Mouse (Mus musculus) midbrain, embryonic 12.5 days (tissue): ENCODE results near the gene Mdn1. TPM values are rescaled to one million over a fixed set of nuclear protein-coding genes. Genes with fewer than 3 reads are reported as not detected.

Experiments used
- ATAC-seq: fragments of 200-750 bp; cut with Nextera tagmentation; 2 replicates; pipeline ENCODE4 v1.8.0; 2017; ENCODE audit warnings: low read depth, moderate TSS enrichment, moderate library complexity; ENCODE audit not compliant: low FRiP score
- H3K27ac ChIP-seq: fragments of 300-500 bp; sonication (generic); replicated peaks from 2 replicates; pipeline ENCODE4 v1.5.1; 2016; ENCODE audit warnings: mild to moderate bottlenecking
- H3K27me3 ChIP-seq: fragments of 300-500 bp; sonication (generic); 2 replicates; pipeline ENCODE4 v1.6.1; 2016; ENCODE audit warnings: mild to moderate bottlenecking
- H3K36me3 ChIP-seq: fragments of 300-500 bp; sonication (generic); 2 replicates; pipeline ENCODE4 v1.6.1; 2016
- H3K4me1 ChIP-seq: fragments of 300-500 bp; sonication (generic); 2 replicates; pipeline ENCODE4 v1.6.1; 2016
- H3K4me2 ChIP-seq: fragments of 300-500 bp; sonication (generic); replicated peaks from 2 replicates; pipeline ENCODE4 v1.6.1; 2016; ENCODE audit warnings: mild to moderate bottlenecking, moderate library complexity
- H3K4me3 ChIP-seq: fragments of 300-500 bp; sonication (generic); 2 replicates; pipeline ENCODE4 v1.5.1; 2016; ENCODE audit warnings: mild to moderate bottlenecking
- H3K9ac ChIP-seq: fragments of 300-500 bp; sonication (generic); replicated peaks from 2 replicates; pipeline ENCODE4 v1.6.1; 2016; ENCODE audit warnings: mild to moderate bottlenecking, moderate library complexity
- H3K9me3 ChIP-seq: fragments of 300-500 bp; sonication (generic); 2 replicates; pipeline ENCODE4 v1.6.1; 2016; ENCODE audit warnings: mild to moderate bottlenecking
- WGBS: fragments of 180-500 bp; shearing (Covaris S2); methylation state at CpG from one replicate; pipeline ENCODE4 v1.1.7; 2016; 5-methylcytosine and 5-hydroxymethylcytosine counted together
- polyA plus RNA-seq: library from polyadenylated mRNA; unstranded; fragments of >200 nt; fragmentation: Nextera tagmentation; extraction: Ambion mirVana; gene quantifications from 2 replicates; pipeline ENCODE4 v1.2.1, GENCODE M21; 2016

Gene Mdn1
- polyA plus RNA-seq, 1 experiment from 2014 or later: 17.0 TPM

GRCm38 (mm10) chr4:32798976-32799375, 142.1 kb downstream of the Mdn1 start:
- Histone ChIP-seq H3K4me1 (peaks cover 10% of the 10 kb centered on the region), H3K9me3 (0 out of 2 replicates have a peak, but pooled peaks cover 2% of the 10 kb centered on the region), H3K27me3 (no peaks in the 10 kb centered on the region), H3K9ac (no peak overlapping the region), H3K4me2 (no peak overlapping the region), H3K4me3 (no peak overlapping the region), H3K36me3 (0 out of 2 replicates have a peak, but pooled peaks cover 2% of the 10 kb centered on the region), H3K27ac (no peak overlapping the region)
- ATAC-seq: no peak
- WGBS: 96% methylated on average over 4 of the region's 4 CpGs

DNA sequence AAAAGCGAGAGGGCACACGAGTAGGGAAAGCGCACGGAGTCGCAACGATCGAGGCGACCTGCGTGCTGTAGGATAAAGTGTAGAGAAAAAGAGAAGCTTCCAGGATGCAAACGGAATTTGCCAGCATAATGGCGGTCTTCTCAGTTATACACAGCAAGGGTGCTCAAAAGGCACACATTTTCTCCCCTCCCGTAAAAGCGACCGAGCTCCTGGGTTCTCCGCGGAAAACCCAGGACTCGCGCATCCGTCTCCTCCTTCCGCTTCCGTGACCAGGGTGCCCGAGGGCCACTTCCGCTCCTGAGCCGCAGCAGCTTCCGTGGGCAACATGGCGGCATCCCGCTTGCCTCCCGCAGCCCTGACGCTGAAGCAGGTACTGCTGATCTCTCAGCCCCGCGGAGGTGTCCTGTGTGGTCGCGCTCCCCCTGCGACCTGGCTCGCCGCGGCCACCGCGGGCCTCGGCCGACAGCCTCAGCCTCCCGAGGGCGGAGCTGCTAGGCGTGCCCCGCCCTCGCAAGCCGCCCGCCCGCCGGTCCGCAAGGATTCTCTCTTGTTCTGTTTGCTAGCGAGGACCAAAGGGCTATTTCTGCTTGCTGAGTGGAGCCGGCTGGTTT, 143.2 kb downstream of the Mdn1 start, which contains the start of gene Lyrm2:
Gene Lyrm2 (plus strand): TSS at position 288 of the 611 bp plus-strand sequence.
- peak; percentile 93 for ATAC-seq
- under 1% methylated on average over 53 of the region's 53 CpGs for WGBS

GRCm38 (mm10) chr4:32800577-32801170, 143.8 kb downstream of the Mdn1 start:
- H3K4me2 ChIP-seq: peak overlapping the region; percentile 77
- H3K27ac ChIP-seq: peak overlapping the region; percentile 100
- 10% methylated on average over 9 of the region's 9 CpGs for WGBS
- H3K27me3 ChIP-seq: no peaks in the 10 kb centered on the region
- peaks cover 10% of the 10 kb centered on the region for H3K4me1 ChIP-seq
- peak; percentile 57 for ATAC-seq
- 0 out of 2 replicates have a peak, but pooled peaks cover 2% of the 10 kb centered on the region for H3K9me3 ChIP-seq
- H3K9ac ChIP-seq: peak overlapping the region; percentile 88
- peak overlapping the region; percentile 86 for H3K4me3 ChIP-seq
- peaks cover 6% of the 10 kb centered on the region for H3K36me3 ChIP-seq

More for the DNA sequence above, 143.2 kb downstream of the Mdn1 start, which contains the start of gene Lyrm2:
- Histone ChIP-seq H3K4me1 (peaks cover 10% of the 10 kb centered on the region), H3K4me3 (peak within 1 kb of the TSS; percentile 86), H3K9me3 (0 out of 2 replicates have a peak, but pooled peaks cover 2% of the 10 kb centered on the region), H3K27me3 (no peaks in the 10 kb centered on the region), H3K27ac (peak within 1 kb of the TSS; percentile 100), H3K4me2 (peak within 1 kb of the TSS; percentile 77), H3K9ac (peak within 1 kb of the TSS; percentile 88), H3K36me3 (0 out of 2 replicates have a peak, but pooled peaks cover 2% of the 10 kb centered on the region)

DNA sequence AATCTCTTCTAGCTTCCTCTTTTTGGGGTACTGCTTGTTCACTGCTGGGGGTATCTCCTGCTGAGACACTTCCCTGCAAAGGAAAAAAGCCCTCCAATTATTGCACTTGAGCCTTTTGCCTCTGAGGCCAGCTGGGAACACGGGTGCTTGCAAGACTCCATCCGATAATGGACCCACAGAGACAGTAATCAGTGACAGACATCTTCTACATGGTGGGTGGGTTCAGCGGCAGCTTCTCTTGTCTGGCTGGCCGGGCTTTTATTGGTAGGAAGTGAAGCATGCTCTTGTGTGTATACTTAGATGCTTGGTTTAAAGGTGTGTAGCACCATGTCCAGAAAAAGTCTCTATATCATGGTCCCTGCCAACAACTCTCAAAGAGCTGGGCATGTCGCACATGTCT, 160.6 kb downstream of the Mdn1 start:
- Histone ChIP-seq H3K27me3 (no peaks in the 10 kb centered on the region), H3K27ac (no peak overlapping the region), H3K4me3 (no peak overlapping the region), H3K4me1 (no peaks in the 10 kb centered on the region), H3K36me3 (peaks cover 71% of the 10 kb centered on the region), H3K9me3 (no peaks in the 10 kb centered on the region), H3K9ac (no peak overlapping the region), H3K4me2 (no peak overlapping the region)
- no peak for ATAC-seq
- WGBS: 74% methylated on average over 5 of the region's 5 CpGs

DNA sequence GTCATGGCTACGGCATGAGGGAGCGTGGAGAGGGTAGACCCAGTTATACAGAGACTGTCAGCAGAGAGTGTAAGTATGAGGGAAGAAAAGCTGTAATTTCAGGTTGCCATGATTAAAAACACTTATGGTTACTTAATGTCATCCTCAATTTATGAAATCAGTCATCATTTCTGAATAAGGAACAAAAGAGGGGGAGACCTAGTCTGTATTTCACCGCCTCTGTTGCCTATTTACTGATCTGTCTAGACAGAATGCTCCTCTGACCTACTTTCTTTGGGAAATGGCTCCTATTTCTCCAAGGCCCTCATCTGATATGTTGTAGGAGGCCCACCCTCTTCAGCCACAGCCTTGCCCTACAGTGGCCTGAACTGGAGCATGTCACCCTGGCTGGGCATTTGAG, 163.8 kb downstream of the Mdn1 start:
- Histone ChIP-seq H3K4me2 (no peak overlapping the region), H3K4me1 (no peaks in the 10 kb centered on the region), H3K9ac (no peak overlapping the region), H3K9me3 (no peaks in the 10 kb centered on the region), H3K27me3 (no peaks in the 10 kb centered on the region), H3K27ac (no peak overlapping the region), H3K4me3 (no peak overlapping the region), H3K36me3 (peaks cover 61% of the 10 kb centered on the region)
- 91% methylated on average over 3 of the region's 3 CpGs for WGBS
- no peak for ATAC-seq

GRCm38 (mm10) chr4:32824254-32824653, 167.3 kb downstream of the Mdn1 start:
- Histone ChIP-seq H3K9ac (no peak overlapping the region), H3K4me2 (no peak overlapping the region), H3K27me3 (no peaks in the 10 kb centered on the region), H3K36me3 (peaks cover 39% of the 10 kb centered on the region), H3K4me3 (no peak overlapping the region), H3K27ac (no peak overlapping the region), H3K4me1 (peaks cover 6% of the 10 kb centered on the region; the same call in 1 of the 2 replicates), H3K9me3 (no peaks in the 10 kb centered on the region)
- ATAC-seq: no peak
- WGBS: 59% methylated on average over 8 of the region's 8 CpGs

Other genes with a start within 250 kb of the Mdn1 start
- 0.10 TPM in 1 of 2 replicates, not detected in the other for gene Gja10, start 54.4 kb upstream of the Mdn1 start, polyA plus RNA-seq
- gene Casp8ap2, start 41.7 kb upstream of the Mdn1 start, polyA plus RNA-seq: 61.3 and 62.1 TPM in 2 replicates
- 175 and 192 TPM in 2 replicates for gene Lyrm2, start 143.1 kb downstream of the Mdn1 start, polyA plus RNA-seq